ENCODE assay signal across 15 mouse cellular contexts in genomic region chr3:19810034-19810433, GRCm38 (mm10).
"Had no signal": no experiment of that assay in that cellular context is flagged by ENCODE, and none has a peak within 500 bp of the region (broad histone marks: within the 10 kb centered on the region; RNA-seq: fewer than 3 reads in every experiment).

No protein-coding gene starts in this region.

- H3K36me3 ChIP-seq: intestine, embryonic 15.5 days; limb, embryonic 10.5 days; liver, embryonic 15.5 days; lung, embryonic 15.5 days; midbrain, embryonic 10.5 days; neural tube, embryonic 15.5 days had no signal

- ATAC-seq: intestine, embryonic 15.5 days had no signal

- H3K4me1 ChIP-seq: intestine, embryonic 15.5 days; limb, embryonic 10.5 days; liver, embryonic 15.5 days; lung, embryonic 15.5 days; midbrain, embryonic 10.5 days; neural tube, embryonic 15.5 days had no signal

- H3K27me3 ChIP-seq: intestine, embryonic 15.5 days; liver, embryonic 15.5 days; lung, embryonic 15.5 days; neural tube, embryonic 15.5 days had no signal

- DNase-seq: kidney, adult 18-20 months; lung, postnatal 14 days; midbrain, embryonic 14.5 days; right cerebral cortex, postnatal 4 days; spleen, adult 18-20 months; thymus, adult 18-20 months; thymus, postnatal 25 days had no signal

- H3K27ac ChIP-seq: intestine, embryonic 15.5 days; left cerebral cortex, adult 2 months; limb, embryonic 10.5 days; liver, embryonic 15.5 days; lung, embryonic 15.5 days; midbrain, embryonic 10.5 days; neural tube, embryonic 15.5 days had no signal

- H3K4me3 ChIP-seq: intestine, embryonic 15.5 days; left cerebral cortex, adult 2 months; limb, embryonic 10.5 days; liver, embryonic 15.5 days; lung, embryonic 15.5 days; midbrain, embryonic 10.5 days; myocyte; neural tube, embryonic 15.5 days had no signal
